In genomic region chr5:112576993-112577670, GRCm38 (mm10) we compare ENCODE assay signal across 8 mouse cellular contexts. TPM values are rescaled to one million over a fixed set of nuclear protein-coding genes. Genes with fewer than 3 reads are reported as not detected.
DNase-seq lines count a peak whose midpoint lies in the region; ATAC-seq and TF ChIP-seq lines count a peak whose summit lies in the region.

Sez6l (minus strand) TSS chr5:112577185.

- H3K27ac ChIP-seq in kidney, adult 2 months (ENCODE audit: insufficient read depth, low read depth, low read length): no peak within 1 kb of the TSS
- H3K27ac ChIP-seq in layer of hippocampus, adult 2 months: peak within 1 kb of the TSS; percentile 99
- no peak within 1 kb of the TSS for H3K27ac ChIP-seq in lung, embryonic 16.5 days (ENCODE audit: low read length)

- DNase-seq in kidney, adult 2 months: no peak
- no peak for DNase-seq in kidney, adult 8-10 months
- DNase-seq in cerebellum, postnatal 25 days: peak; percentile 94 to 95
- DNase-seq in gastrocnemius, postnatal 4 days (ENCODE audit: low spot score in 2 of 2): peak; percentile 37 to 40
- peak; percentile 72 to 81 for DNase-seq in layer of hippocampus, adult 2 months (ENCODE audit: low spot score in 2 of 2)
- peak; percentile 82 for DNase-seq in right cerebral cortex, postnatal 14 days

- no peak for TF ChIP-seq POLR2A in kidney, adult 2 months (IDR thresholded peaks at IDR 0.05; ENCODE audit: low read depth, low read length)

- WGBS in kidney, adult 2 months: 2% methylated on average over 41 of the region's 50 CpGs
- WGBS in lung, embryonic 16.5 days: under 1% methylated on average over 49 of the region's 50 CpGs

- no peaks in the 10 kb centered on the region for H3K4me1 ChIP-seq in kidney, adult 2 months (ENCODE audit: control insufficient read depth, insufficient read depth, low read length)
- H3K4me1 ChIP-seq in lung, embryonic 16.5 days (replicated peaks; ENCODE audit: control insufficient read depth, insufficient read depth, low read length): peaks cover 13% of the 10 kb centered on the region

- peak; percentile 64 for ATAC-seq in lung, embryonic 16.5 days (ENCODE audit: low read depth)
- ATAC-seq in CD4-positive, CD25-positive, alpha-beta regulatory T cell, adult 4 months: no peak

- H3K4me2 ChIP-seq in lung, embryonic 16.5 days (ENCODE audit: low read depth, low read length): peak within 1 kb of the TSS; percentile 55

- H3K27me3 ChIP-seq in kidney, adult 2 months (replicated peaks; ENCODE audit: control insufficient read depth, insufficient read depth, low read length): peaks cover 3% of the 10 kb centered on the region; the same call in 1 of the 2 replicates
- H3K27me3 ChIP-seq in lung, embryonic 16.5 days (ENCODE audit: control insufficient read depth, insufficient read depth, low read depth, low read length): peaks cover 48% of the 10 kb centered on the region

- no peaks in the 10 kb centered on the region for H3K9me3 ChIP-seq in lung, embryonic 16.5 days (ENCODE audit: control insufficient read depth, low read length)

- TF ChIP-seq CTCF in kidney, adult 2 months (conservative IDR thresholded peaks at IDR 0.05; ENCODE audit: insufficient read depth, insufficient read length, low read depth, low read length): no peak
- peak; percentile 59 for TF ChIP-seq CTCF in layer of hippocampus, adult 2 months (conservative IDR thresholded peaks at IDR 0.05)

- H3K9ac ChIP-seq in lung, embryonic 16.5 days (ENCODE audit: low read length): no peak within 1 kb of the TSS

- peak within 1 kb of the TSS; percentile 22 for H3K4me3 ChIP-seq in kidney, adult 2 months (ENCODE audit: insufficient read depth, low read depth, low read length)
- peak within 1 kb of the TSS; percentile 69 for H3K4me3 ChIP-seq in layer of hippocampus, adult 2 months
- peak within 1 kb of the TSS; percentile 38 for H3K4me3 ChIP-seq in lung, embryonic 16.5 days (ENCODE audit: low read length)

- H3K36me3 ChIP-seq in kidney, adult 2 months (ENCODE audit: control insufficient read depth, insufficient read depth, low read length): no peaks in the 10 kb centered on the region
- no peaks in the 10 kb centered on the region for H3K36me3 ChIP-seq in lung, embryonic 16.5 days (ENCODE audit: control insufficient read depth, insufficient read depth, low read length)

RNA-seq across cellular contexts. Expression of gene Sez6l, which starts in this region (rescaled TPM):
- polyA plus RNA-seq in kidney, adult 2 months (2012; rRNA removed): 0.17 and 0.20 TPM in 2 replicates
- total RNA-seq in gastrocnemius, postnatal 4 days (2021): under 1 TPM; 0.44 to 0.52 TPM
- total RNA-seq in layer of hippocampus, adult 2 months (2021): 100 to 1,000 TPM; 233 to 235 TPM
- polyA plus RNA-seq in lung, embryonic 16.5 days (2015; fragmentation: Nextera tagmentation; extraction: Ambion mirVana): 0.38 and 0.39 TPM in 2 replicates
- polyA plus RNA-seq in CD4-positive, CD25-positive, alpha-beta regulatory T cell, adult 4 months (2017; shearing (Covaris generic)): not detected

Comparison
In these comparisons a context has a peak if more than half of its experiments do, and no peak if none do; other contexts are left out.
1. RNA of gene Sez6l (total RNA-seq): 233 to 235 TPM in layer of hippocampus, adult 2 months; 0.44 to 0.52 TPM in gastrocnemius, postnatal 4 days; every median in the first group is over 100 times any median in the second.
2. Peak in DNase-seq in gastrocnemius, postnatal 4 days; RNA of the gene not detected or under 1 TPM.
3. Peak in ATAC-seq, H3K4me3 ChIP-seq and H3K4me2 ChIP-seq in lung, embryonic 16.5 days; RNA of the gene not detected or under 1 TPM.
4. DNase-seq: peak in cerebellum, postnatal 25 days (2 of 2), layer of hippocampus, adult 2 months (2 of 2) and right cerebral cortex, postnatal 14 days (single experiment); none in kidney, adult 2 months (single experiment) and kidney, adult 8-10 months (0 of 2).
5. Peak in every context shown above with its lines, with median percentiles within 50 percentile points of each other: H3K4me3 ChIP-seq.